Mouse (Mus musculus): ENCODE results near the gene Zswim9. TPM values are rescaled to one million over a fixed set of nuclear protein-coding genes. Genes with fewer than 3 reads are reported as not detected.
A peak's percentile ranks its signal among the peaks of the same experiment; 100 is the strongest.
"Not testable (repeated sequence)": the region's sequence is repeated elsewhere in the genome, so short reads cannot be mapped to it uniquely, and the experiment has no call there.

Gene Zswim9
- polyA plus RNA-seq, 1 experiment from 2014 or later, result 7.0 TPM

- H3K4me1 ChIP-seq (ENCODE audit: control insufficient read depth, insufficient read depth, low read length); H3K27me3 ChIP-seq (ENCODE audit: control insufficient read depth, insufficient read depth, low read length); H3K9me3 ChIP-seq (ENCODE audit: control insufficient read depth, low read length); H3K27ac ChIP-seq (replicated peaks; ENCODE audit: low read depth, low read length); DNase-seq; H3K9ac ChIP-seq (replicated peaks; ENCODE audit: low read length): not testable (repeated sequence)
- peak overlapping the region; percentile 72 for H3K4me2 ChIP-seq (ENCODE audit: low read length)
- peaks cover 36% of the 10 kb centered on the region for H3K36me3 ChIP-seq (ENCODE audit: control insufficient read depth, insufficient read depth, low read length)
- 0% methylated on average over 11 of the region's 29 CpGs for WGBS
- peak; percentile 60 for ATAC-seq (ENCODE audit: low FRiP score, low TSS enrichment)
- peak overlapping the region; percentile 67 for H3K4me3 ChIP-seq (replicated peaks; ENCODE audit: low read depth, low read length)
Observed at GRCm38 (mm10) chr7:13278957-13279356, 436 bp upstream of the Zswim9 start.

- no peaks in the 10 kb centered on the region for H3K27me3 ChIP-seq (ENCODE audit: control insufficient read depth, insufficient read depth, low read length)
- H3K27ac ChIP-seq (replicated peaks; ENCODE audit: low read depth, low read length), result peak overlapping the region; percentile 92; the same call in 1 of the 2 replicates
- H3K4me1 ChIP-seq (ENCODE audit: control insufficient read depth, insufficient read depth, low read length), result peaks cover 3% of the 10 kb centered on the region; the same call in 1 of the 2 replicates
- peak overlapping the region; percentile 72 for H3K4me2 ChIP-seq (ENCODE audit: low read length)
- 0 out of 2 replicates have a peak, but pooled peaks have one; percentile 0 for ATAC-seq (ENCODE audit: low FRiP score, low TSS enrichment)
- DNase-seq, result no peak
- peak overlapping the region; percentile 67 for H3K4me3 ChIP-seq (replicated peaks; ENCODE audit: low read depth, low read length)
- peak overlapping the region; percentile 78 for H3K9ac ChIP-seq (replicated peaks; ENCODE audit: low read length)
- WGBS, result 33% methylated on average over 2 of the region's 2 CpGs
- H3K9me3 ChIP-seq (ENCODE audit: control insufficient read depth, low read length), result no peaks in the 10 kb centered on the region
- peaks cover 35% of the 10 kb centered on the region for H3K36me3 ChIP-seq (ENCODE audit: control insufficient read depth, insufficient read depth, low read length)
Observed at GRCm38 (mm10) chr7:13277833-13278232, 688 bp downstream of the Zswim9 start.

- no peaks in the 10 kb centered on the region for H3K27me3 ChIP-seq (ENCODE audit: control insufficient read depth, insufficient read depth, low read length)
- no peak for DNase-seq
- no peaks in the 10 kb centered on the region for H3K9me3 ChIP-seq (ENCODE audit: control insufficient read depth, low read length)
- peak within 1 kb of the TSS; percentile 72 for H3K4me2 ChIP-seq (ENCODE audit: low read length)
- H3K36me3 ChIP-seq (ENCODE audit: control insufficient read depth, insufficient read depth, low read length), result peaks cover 33% of the 10 kb centered on the region
- 97% methylated on average over 16 of the region's 16 CpGs for WGBS
- peak within 1 kb of the TSS; percentile 92; the same call in 1 of the 2 replicates for H3K27ac ChIP-seq (replicated peaks; ENCODE audit: low read depth, low read length)
- H3K9ac ChIP-seq (replicated peaks; ENCODE audit: low read length), result peak within 1 kb of the TSS; percentile 78
- H3K4me3 ChIP-seq (replicated peaks; ENCODE audit: low read depth, low read length), result peak within 1 kb of the TSS; percentile 67
- peaks cover 3% of the 10 kb centered on the region; the same call in 1 of the 2 replicates for H3K4me1 ChIP-seq (ENCODE audit: control insufficient read depth, insufficient read depth, low read length)
- no peak for ATAC-seq (ENCODE audit: low FRiP score, low TSS enrichment)
Observed at GRCm38 (mm10) chr7:13277081-13277480, 1.4 kb downstream of the Zswim9 start, which contains the start of gene Lig1. Gene Lig1, plus strand, starts transcription at chr7:13277283.

GRCm38 (mm10) chr7:13271704-13272103 is 6.8 kb downstream of the Zswim9 start:
- no peak for ATAC-seq (ENCODE audit: low FRiP score, low TSS enrichment)
- Histone ChIP-seq H3K9me3 (ENCODE audit: control insufficient read depth, low read length) (no peaks in the 10 kb centered on the region), H3K36me3 (ENCODE audit: control insufficient read depth, insufficient read depth, low read length) (peaks cover 32% of the 10 kb centered on the region), H3K4me2 (ENCODE audit: low read length) (no peak overlapping the region), H3K4me1 (ENCODE audit: control insufficient read depth, insufficient read depth, low read length) (no peaks in the 10 kb centered on the region), H3K27ac (replicated peaks; ENCODE audit: low read depth, low read length) (no peak overlapping the region), H3K9ac (replicated peaks; ENCODE audit: low read length) (no peak overlapping the region), H3K27me3 (ENCODE audit: control insufficient read depth, insufficient read depth, low read length) (no peaks in the 10 kb centered on the region), H3K4me3 (replicated peaks; ENCODE audit: low read depth, low read length) (no peak overlapping the region)
- 91% methylated on average over 1 of the region's 1 CpGs for WGBS
- DNase-seq, result no peak

GRCm38 (mm10) chr7:13269394-13269793 is 9.1 kb downstream of the Zswim9 start:
- no peak for ATAC-seq (ENCODE audit: low FRiP score, low TSS enrichment)
- H3K27me3 ChIP-seq (ENCODE audit: control insufficient read depth, insufficient read depth, low read length), result no peaks in the 10 kb centered on the region
- H3K9ac ChIP-seq (replicated peaks; ENCODE audit: low read length), result no peak overlapping the region
- H3K36me3 ChIP-seq (ENCODE audit: control insufficient read depth, insufficient read depth, low read length), result peaks cover 9% of the 10 kb centered on the region; the same call in 1 of the 2 replicates
- no peak overlapping the region for H3K27ac ChIP-seq (replicated peaks; ENCODE audit: low read depth, low read length)
- no peak overlapping the region for H3K4me3 ChIP-seq (replicated peaks; ENCODE audit: low read depth, low read length)
- 79% methylated on average over 11 of the region's 11 CpGs for WGBS
- DNase-seq, result no peak
- H3K9me3 ChIP-seq (ENCODE audit: control insufficient read depth, low read length), result no peaks in the 10 kb centered on the region
- no peaks in the 10 kb centered on the region for H3K4me1 ChIP-seq (ENCODE audit: control insufficient read depth, insufficient read depth, low read length)
- no peak overlapping the region for H3K4me2 ChIP-seq (ENCODE audit: low read length)

GRCm38 (mm10) chr7:13268749-13269260 is 9.7 kb downstream of the Zswim9 start:
- Histone ChIP-seq H3K4me2 (ENCODE audit: low read length) (no peak overlapping the region), H3K4me3 (replicated peaks; ENCODE audit: low read depth, low read length) (no peak overlapping the region), H3K9me3 (ENCODE audit: control insufficient read depth, low read length) (no peaks in the 10 kb centered on the region), H3K36me3 (ENCODE audit: control insufficient read depth, insufficient read depth, low read length) (peaks cover 3% of the 10 kb centered on the region; the same call in 1 of the 2 replicates), H3K4me1 (ENCODE audit: control insufficient read depth, insufficient read depth, low read length) (no peaks in the 10 kb centered on the region), H3K27me3 (ENCODE audit: control insufficient read depth, insufficient read depth, low read length) (no peaks in the 10 kb centered on the region), H3K9ac (replicated peaks; ENCODE audit: low read length) (no peak overlapping the region), H3K27ac (replicated peaks; ENCODE audit: low read depth, low read length) (no peak overlapping the region)
- WGBS, result 90% methylated on average over 4 of the region's 4 CpGs
- DNase-seq, result no peak
- no peak for ATAC-seq (ENCODE audit: low FRiP score, low TSS enrichment)

- no peak for ATAC-seq (ENCODE audit: low FRiP score, low TSS enrichment)
- Histone ChIP-seq H3K9me3 (ENCODE audit: control insufficient read depth, low read length) (no peaks in the 10 kb centered on the region), H3K27ac (replicated peaks; ENCODE audit: low read depth, low read length) (no peak overlapping the region), H3K4me3 (replicated peaks; ENCODE audit: low read depth, low read length) (no peak overlapping the region), H3K4me1 (ENCODE audit: control insufficient read depth, insufficient read depth, low read length) (no peaks in the 10 kb centered on the region), H3K36me3 (ENCODE audit: control insufficient read depth, insufficient read depth, low read length) (peaks cover 3% of the 10 kb centered on the region; the same call in 1 of the 2 replicates), H3K9ac (replicated peaks; ENCODE audit: low read length) (no peak overlapping the region), H3K27me3 (ENCODE audit: control insufficient read depth, insufficient read depth, low read length) (no peaks in the 10 kb centered on the region), H3K4me2 (ENCODE audit: low read length) (no peak overlapping the region)
- peak; percentile 6 for DNase-seq
- WGBS, result 66% methylated on average over 2 of the region's 2 CpGs
Observed at GRCm38 (mm10) chr7:13264396-13264795, 14.1 kb downstream of the Zswim9 start.

GRCm38 (mm10) chr7:13263851-13264250 is 14.7 kb downstream of the Zswim9 start:
- H3K27me3 ChIP-seq (ENCODE audit: control insufficient read depth, insufficient read depth, low read length), result no peaks in the 10 kb centered on the region
- no peaks in the 10 kb centered on the region for H3K4me1 ChIP-seq (ENCODE audit: control insufficient read depth, insufficient read depth, low read length)
- H3K4me3 ChIP-seq (replicated peaks; ENCODE audit: low read depth, low read length), result no peak overlapping the region
- H3K27ac ChIP-seq (replicated peaks; ENCODE audit: low read depth, low read length), result no peak overlapping the region
- whole genome bisulfite sequencing, result 86% methylated on average over 5 of the region's 5 CpGs
- no peaks in the 10 kb centered on the region for H3K9me3 ChIP-seq (ENCODE audit: control insufficient read depth, low read length)
- H3K4me2 ChIP-seq (ENCODE audit: low read length), result no peak overlapping the region
- ATAC-seq (ENCODE audit: low FRiP score, low TSS enrichment) (no peak), DNase-seq (no peak)
- H3K9ac ChIP-seq (replicated peaks; ENCODE audit: low read length), result no peak overlapping the region
- no peaks in the 10 kb centered on the region for H3K36me3 ChIP-seq (ENCODE audit: control insufficient read depth, insufficient read depth, low read length)
